Mouse (Mus musculus) adrenal gland, adult 2 months (tissue): Measurements from ENCODE around the gene Cd300ld3. TPM values are rescaled to one million over a fixed set of nuclear protein-coding genes. Genes with fewer than 3 reads are reported as not detected.

Experiments
- DNase-seq: peaks from one replicate; pipeline ENCODE4 v3.0.0; 2021
- long read RNA-seq: library from polyadenylated mRNA; stranded (forward); transcript quantifications from one replicate; pipeline ENCODE4 v2.0.0, GENCODE M21; 2021
- polyA plus RNA-seq: library from polyadenylated mRNA; depleted of rRNA; stranded (reverse); fragments of >200 nt; gene quantifications from 2 replicates; pipeline ENCODE4 v1.2.3, GENCODE M21; 2012; rRNA removed
- total RNA-seq, 2 experiments: library from RNA; stranded (reverse); gene quantifications; 2 replicates each; pipeline ENCODE4 v1.2.3; 2021

Gene Cd300ld3
- total RNA-seq (10 to 100 TPM in 1 of 2 experiments, 1 to 10 TPM in 1; 4.0 to 10.5 TPM), polyA plus RNA-seq (10.6 and 11.2 TPM in 2 replicates)
- long read RNA-seq: 0 reads

DNA sequence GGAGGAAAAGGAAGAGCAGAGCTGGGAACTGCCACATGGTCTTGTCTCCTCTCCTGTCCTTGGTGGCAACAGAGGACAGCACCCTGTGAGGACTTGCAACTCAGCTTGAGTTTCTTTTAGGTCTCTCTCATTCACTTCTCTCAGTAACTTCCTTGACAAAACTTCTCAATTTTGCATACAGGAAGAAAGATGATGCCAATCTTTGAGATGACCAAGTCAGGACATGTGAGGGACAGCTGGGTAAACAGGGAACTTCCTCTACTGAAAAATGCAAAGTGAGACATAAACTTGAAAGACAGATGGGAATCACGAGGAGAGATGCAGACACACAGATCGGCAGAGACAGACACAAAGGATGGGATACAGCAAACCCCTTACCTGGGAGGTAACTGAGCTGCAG is at the start of gene Cd300ld3:
Cd300ld3 (minus strand) TSS at position 151 of the 400 bp plus-strand sequence.
- no peak for DNase-seq

DNA sequence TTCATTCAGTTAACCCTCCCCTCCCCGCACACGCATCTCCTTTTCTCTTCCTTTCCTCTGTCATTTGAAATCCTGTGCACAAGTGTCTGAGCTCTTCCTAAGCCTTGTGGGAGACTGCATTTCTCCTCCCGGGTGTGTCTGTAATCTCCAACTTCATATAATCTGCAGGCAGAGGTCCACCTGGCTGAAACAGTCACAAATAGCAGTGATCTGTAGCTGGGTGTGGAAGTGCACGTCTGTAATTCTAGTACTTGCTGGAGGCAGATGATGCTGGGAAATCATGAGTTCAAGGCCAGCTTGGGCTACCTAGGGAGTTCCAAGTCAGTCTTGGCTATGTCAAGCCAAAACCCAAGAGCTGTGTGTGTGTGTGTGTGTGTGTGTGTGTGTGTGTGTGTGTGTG is 43.9 kb upstream of the Cd300ld3 start:
- DNase-seq: no peak

DNA sequence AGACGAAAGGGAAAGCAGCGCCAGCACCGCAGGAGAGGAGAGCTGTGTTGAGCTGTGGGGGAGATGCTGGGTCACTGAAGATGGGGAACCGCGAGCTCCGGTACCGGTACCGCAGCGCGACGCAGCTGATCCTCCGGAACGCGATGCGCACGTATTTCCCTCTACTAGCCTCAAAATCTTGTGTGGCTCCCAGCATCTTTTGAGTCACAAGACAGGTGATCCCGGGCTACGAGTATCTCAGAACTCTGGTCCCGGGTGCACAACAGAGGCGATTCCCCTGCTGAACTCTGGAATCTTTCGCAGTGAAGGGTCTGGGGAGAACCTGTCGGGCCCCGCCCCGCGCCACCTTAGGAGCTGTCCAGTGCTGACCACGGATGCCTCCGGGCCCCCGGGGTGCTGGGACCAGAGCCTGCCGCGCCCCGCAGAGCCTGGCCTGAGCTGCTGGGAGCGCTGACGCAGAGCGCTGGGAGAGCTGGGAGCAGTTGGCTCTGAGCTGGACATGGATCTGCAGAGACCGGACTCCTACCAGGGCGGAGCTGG is 43.2 kb upstream of the Cd300ld3 start, which contains the start of gene Rab37:
Rab37 (plus strand) TSS at position 70 of the 540 bp plus-strand sequence.
- DNase-seq: peak; percentile 33

DNA sequence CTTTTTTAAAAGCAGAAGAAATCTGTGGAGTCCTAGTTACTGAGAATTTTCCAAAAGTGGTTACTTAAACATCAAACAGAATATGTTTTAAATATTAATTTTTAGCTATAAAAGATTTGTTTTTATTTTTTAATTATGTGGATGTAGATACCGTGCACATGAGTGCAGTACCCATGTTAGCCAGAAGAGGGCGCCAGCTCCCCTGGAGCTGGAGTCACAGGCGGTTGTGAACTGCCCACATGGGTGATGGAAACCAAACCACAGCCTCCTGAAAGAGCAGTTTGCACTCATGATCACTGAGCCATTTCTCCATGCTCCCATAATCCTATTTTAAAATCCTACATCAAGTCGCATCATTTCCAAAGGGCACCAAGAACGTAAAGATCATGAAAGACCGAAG is 41.6 kb upstream of the Cd300ld3 start:
- no peak for DNase-seq

DNA sequence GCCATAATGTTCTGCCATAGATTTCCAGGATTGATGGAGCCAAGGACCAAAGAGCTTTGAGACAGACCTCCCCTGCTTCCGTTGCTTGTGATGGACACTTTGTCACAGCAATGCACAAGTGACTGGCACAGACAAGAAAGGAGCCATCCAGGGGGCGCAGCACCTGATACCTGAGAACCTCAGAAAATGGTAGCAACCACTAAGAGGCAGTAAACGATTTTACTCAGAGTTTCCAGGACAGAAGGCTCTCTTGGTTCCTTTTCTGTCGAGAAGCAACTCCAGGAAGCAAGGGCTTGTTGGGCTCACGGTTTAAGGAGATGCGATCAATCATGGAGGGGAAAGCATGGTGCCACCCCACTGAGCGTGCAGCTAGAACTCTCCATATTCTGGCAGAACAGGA is 38.0 kb upstream of the Cd300ld3 start:
- DNase-seq: no peak

DNA sequence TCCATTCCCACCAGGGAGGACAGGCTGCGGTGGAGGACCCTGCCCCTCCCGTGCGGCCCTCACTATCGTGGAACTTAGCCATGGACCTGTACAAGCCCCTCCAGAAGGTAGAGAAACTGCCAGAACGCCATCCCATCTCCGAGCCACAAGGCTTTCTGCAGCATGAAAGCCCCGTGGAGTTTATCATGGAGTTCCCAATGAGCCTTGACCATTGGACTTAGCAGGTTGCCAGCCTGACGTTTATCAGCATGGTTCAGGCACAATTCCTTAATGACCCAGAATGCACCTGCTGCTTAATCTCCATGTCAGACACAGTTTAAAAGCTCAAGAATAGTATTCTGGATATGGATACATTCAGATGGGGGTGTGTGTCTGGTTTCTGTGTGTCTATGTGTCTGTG is 36.9 kb upstream of the Cd300ld3 start:
- DNase-seq: no peak

DNA sequence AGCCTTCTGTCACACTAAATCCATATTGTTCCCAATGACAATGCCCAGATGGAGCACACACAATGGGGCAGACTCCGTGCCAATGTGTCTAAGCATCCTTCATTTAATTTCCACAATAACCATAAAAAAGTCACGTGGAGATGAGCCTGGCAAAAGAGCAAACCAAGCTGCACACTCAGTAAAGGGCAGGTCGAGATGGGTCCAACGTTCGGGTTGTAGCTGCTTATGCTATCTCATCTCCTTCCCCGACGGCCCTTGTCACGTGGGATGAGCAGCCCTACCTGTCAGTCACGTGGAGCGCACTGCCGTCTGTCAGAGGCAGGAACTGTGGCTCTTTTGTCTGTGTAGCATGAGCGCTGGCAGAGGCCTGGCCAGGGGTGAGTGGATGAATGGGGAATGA is 36.4 kb upstream of the Cd300ld3 start:
- DNase-seq: no peak

DNA sequence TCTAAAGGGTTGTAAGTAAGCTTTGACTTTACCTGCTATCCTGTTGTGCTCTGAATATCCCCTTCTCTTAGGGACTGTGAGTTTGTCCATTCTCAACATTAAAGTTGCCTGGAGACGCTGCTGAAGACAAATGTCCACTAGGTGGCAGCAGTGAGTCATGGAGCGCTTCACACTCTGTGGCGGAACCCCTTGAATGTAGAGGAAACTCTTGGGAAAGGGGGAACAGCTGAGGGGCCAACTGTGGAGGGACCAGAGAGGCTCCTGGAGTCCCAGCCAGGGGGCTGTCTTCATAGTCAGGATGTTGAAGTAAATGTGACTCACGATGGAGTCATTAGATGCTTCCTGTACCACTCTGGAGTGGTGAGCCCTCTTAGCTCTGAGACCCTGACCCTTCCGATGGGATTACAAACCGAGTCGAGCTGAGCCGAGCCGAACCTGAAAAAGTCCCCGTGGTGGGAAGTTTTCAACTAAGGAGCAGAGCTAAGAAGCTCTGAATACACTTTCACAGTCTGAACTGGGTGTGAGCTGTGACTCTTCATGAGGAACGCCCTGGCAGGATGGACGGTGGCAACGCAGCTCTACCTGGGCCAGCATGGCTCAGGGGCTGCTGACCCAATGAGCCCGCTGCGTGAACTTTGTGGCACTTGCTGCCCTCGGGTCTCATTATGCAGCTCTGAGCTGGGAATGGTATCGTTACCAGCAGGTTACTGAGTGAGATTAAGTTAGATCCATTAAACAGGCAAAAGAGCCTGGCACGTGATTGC is 35.3 kb upstream of the Cd300ld3 start:
- DNase-seq: peak; percentile 49

DNA sequence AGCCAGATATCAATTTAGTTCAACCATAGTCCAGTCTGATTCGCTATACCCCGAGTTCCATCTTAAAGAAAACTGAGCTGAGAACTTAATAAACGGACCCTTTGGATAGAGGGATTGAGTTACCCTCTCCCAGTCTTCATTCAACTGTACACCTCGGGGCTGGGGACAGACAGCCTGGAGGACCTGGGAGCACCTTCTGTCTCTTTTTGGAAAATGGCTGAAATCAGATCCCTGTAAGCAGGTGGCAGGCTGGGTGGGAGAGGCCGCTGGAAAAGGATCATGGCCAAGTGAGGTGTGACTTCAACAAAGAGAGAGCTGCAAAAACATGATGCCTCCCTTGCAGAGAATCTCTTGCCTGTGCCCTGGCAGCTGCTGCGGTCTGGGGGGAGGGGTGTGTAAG is 34.0 kb upstream of the Cd300ld3 start:
- no peak for DNase-seq

DNA sequence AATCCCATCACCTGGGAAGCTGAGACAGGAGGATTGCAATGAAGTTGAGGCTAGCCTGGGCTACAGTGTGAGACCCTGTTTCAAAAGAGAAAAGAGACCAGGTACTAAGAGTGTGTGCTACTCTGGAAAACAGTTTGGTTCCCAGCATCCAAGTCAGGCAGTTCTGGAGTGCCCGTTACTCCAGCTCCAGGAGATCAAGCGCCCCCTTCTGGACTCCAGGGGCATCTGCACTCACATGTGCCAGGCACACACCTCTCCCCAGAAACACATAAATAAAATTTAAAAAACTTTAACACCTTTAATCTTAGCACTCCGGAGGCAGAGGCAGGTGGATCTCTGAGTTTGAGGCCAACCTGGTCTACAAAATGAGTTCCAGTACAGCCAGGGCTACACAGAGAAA is 33.2 kb upstream of the Cd300ld3 start:
- no peak for DNase-seq

DNA sequence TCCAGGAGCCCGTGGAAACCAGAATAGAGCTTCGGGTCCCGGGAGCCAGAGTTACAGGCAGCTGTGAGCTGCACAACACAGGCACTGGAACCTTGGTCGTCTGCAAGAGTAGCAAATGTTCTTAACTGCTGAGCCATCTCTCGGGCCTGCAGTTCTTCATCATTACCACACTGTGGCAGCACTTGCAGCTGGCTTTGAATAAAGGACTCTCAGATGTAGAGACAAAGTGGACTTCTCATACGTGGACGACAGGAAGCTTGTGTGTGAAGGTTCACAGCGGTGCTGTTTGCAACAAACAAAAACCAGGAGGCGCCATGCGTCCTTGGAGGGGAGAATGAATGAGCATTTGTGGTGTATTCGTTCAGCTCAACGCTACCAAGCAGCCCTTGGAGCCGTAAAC is 32.7 kb upstream of the Cd300ld3 start:
- DNase-seq: peak; percentile 42

DNA sequence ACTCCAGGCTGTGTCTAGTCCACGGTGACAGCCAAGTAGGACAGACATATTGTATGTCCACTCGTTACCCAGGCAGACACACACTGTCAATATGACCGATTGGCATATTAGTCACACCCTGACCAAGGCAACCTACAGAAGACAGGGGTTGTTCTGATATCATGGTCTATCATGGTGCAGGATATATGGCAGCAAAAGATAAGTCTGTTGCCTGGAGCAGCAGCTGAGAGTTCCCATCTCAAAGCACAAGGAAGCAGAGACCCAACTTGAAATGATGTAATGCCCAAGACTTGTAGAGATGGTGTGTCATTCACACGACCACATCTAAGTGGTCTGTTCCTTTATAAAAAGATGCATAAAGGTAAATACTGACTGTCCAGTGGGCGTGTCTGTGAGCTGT is 30.5 kb upstream of the Cd300ld3 start:
- DNase-seq: no peak

DNA sequence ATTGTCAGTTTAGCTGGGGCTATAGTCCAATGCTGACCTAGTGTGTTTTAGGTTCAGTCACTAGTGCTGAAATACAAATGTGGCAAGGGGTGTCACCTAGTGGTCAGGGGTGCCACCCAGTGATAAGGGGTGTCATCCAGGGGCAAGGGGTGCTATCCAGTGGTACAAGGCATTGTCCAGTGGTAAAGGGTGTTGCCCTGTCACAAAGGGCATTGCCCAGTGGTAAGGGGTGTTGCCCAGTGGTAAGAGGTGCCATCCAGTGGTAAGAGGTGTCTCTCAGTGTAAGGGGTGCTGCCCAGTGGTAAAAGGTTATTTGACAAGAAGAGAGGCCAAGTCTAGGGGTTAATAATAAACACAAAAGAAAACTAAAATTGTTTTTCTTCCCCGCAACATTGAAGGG is 29.2 kb upstream of the Cd300ld3 start:
- DNase-seq: no peak

DNA sequence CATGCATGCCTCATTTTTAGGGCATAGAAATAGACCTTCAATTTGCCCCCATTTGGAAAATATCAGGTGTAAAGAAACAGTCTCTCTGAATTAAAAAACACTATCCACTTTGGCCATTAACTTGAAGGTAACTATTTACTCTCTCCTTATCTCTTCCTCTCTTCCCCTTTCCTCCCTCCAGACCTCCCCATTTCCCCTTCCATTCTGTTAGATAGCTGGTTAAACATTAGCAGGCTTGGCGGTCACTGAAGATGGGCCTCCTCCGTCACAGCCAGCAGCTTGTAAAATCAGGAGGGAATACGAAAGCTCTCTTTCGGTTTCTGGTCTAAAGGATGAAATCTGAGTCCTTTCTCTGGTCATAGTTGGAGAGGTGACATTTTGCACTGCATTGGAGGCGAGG is 27.6 kb upstream of the Cd300ld3 start:
- DNase-seq: no peak

DNA sequence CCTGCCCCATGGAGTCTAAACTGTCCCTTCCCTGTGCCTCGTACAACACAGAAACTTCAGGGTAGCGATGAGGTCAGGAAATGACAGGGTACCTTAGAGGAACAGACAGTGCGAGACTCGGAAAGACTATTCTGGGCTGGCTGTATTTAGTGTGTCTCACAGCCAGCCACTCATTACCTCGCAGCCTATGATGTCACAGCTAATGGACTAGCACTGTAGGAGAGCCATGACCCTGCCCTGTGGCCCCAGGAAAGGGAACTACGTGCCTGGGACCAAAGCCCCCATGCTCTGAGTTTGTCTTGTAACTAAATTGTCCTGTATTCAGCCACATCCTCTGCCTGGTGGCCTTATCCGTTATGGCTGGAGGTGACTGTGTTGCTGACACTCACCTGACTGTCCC is 27.2 kb upstream of the Cd300ld3 start:
- no peak for DNase-seq

DNA sequence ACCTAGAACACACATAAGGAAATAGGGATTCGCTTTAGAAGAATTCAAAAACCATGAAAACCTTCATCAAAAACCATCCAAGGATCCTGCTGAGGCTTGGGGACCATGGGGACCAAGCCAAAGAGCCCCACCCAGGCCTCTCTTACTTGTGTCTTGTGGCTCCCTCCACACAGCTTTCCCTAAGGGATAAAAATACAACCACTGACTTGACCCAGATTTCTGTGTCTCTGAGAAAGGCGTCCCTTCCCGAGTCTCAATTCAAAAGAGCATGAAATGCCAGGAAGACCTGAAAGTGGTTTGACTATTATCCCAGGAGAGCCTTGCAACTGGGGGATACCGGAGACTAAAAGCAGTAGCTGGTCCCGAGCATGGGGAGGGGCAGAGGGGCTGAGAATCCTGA is 24.8 kb upstream of the Cd300ld3 start:
- DNase-seq: no peak

DNA sequence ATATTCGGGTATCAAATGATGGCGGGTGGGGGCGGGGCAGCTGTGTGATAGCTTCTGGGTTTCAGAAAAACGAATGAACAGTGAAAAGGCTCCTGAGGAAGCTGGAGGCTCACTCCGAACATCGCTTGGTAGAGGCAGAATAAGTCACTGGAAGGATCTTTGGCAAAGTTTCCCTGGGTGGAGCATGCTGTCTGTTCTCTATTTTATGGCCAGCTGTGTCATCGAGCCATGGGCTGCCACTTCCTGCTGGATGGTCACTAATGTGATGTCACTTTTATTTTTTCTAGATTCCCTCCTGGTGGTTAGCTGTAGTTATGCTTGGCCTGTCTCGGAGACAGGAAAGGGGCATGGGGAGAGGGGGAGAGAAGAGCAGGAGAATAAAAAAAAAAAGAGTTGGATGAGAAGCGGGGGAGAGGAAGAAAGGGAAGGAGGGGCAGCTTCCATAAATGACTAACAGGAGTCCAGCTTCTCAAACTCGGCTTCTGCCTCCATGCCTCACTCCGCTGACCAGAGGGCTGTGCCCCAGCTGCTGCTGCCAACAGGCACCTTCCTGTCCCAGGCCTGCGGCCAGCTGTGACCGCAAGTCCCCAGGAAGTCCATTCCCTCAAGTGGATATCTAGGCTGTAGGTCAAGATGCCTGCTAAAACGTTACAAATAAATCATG is 23.6 kb upstream of the Cd300ld3 start:
- peak; percentile 82 for DNase-seq

DNA sequence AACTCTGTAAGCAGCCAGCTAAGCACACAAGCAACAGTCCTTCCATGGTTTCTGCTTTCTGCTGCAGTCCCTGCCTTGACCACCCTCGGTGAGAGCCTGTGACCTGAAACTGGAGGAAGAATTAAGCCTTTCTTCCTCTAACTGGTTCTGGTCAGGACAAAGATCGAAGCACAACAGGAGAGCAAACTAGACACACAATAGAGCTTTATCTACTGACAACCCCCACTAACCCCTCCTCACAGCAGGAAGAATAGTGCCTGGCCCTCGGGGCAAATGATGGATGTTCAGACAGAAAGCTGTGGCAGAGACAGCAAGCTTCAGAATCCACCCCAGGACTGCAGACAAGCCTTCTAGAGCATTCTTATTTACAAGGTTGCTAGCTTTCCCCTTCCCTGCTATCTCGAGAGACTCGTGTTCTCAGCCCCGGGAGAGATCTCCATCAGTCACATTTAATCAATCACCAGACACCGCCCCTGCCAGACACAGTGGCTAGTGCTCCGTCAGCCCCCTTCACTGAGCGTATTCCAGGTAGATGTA is 22.9 kb upstream of the Cd300ld3 start:
- no peak for DNase-seq

DNA sequence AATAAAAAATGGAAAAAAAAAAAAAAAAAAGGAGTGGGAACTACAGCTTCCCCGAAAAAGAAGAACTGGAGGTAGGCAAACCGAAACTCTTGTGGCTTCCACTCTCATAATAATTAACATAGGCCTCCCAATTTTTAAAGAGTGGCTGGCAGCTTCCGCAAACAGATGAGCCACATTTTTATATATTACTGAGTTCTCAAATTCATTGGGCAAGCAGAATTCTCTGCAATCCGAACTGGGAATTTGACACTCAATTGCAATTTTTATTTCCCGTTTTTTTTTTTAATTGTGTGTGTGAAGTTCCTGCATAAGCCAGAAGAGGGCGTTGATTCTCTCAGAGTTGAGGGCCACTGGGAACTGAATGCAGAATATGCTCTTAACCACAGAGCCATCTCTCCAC is 18.6 kb upstream of the Cd300ld3 start:
- DNase-seq: no peak

DNA sequence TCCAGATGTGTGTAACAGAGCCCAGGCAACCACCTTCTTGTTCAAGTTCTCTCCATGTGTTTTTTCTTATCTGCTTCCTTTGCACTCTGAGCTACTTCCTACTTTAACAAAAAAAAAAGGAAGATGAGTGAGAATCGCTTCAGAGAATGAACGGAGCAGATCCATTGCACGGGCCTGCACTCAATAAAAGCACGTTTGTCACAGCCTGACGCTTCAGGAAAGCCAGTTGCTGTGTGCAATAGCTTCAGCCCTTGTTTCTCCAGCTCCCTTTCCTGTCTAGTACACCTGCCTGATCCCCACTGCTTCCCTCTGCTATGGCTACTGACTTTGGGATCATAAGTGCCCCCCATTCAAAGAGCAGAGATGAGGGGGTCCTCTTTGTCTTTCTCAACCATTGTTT is 13.9 kb upstream of the Cd300ld3 start, which contains the start of gene Cd300e:
Cd300e (minus strand) TSS at position 101 of the 400 bp plus-strand sequence.
- no peak for DNase-seq

DNA sequence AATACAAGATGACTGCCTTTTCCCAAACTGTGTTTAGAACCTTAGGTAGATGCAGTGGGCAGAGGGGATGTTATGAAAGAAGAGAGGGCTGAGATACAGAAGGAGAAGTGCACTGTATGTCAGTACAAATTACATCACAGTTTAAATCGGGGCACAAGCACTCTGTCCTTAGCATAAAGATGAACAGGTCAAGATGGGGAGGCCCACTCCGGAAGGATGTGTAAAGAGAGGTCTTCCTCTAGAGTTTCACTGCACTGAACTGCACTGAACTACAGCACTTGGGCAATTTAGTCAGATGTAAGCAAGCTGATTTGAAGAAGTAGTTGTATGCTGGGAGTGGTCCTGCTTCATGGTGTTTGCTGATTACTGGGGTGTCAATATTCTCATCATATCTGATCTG is 11.6 kb upstream of the Cd300ld3 start:
- no peak for DNase-seq

DNA sequence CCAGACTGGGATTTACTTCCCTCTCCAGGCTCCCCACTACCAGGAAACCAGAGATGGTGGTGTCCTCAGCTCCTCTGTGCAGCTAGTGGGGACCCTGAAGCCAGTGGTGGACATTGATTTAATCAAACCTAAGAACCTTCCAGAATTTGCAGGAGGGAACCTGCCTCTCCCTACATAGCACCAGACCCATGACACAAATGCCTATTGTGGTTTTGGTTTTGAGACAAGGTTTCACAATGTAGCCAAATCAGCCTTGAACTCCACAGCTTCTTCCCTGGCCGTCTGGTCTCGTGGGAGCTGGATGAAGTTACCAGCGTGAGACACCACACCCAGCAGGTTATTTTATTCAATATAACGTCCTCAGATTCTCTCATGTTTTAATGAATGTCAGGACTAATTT is 10.5 kb upstream of the Cd300ld3 start:
- DNase-seq: no peak

DNA sequence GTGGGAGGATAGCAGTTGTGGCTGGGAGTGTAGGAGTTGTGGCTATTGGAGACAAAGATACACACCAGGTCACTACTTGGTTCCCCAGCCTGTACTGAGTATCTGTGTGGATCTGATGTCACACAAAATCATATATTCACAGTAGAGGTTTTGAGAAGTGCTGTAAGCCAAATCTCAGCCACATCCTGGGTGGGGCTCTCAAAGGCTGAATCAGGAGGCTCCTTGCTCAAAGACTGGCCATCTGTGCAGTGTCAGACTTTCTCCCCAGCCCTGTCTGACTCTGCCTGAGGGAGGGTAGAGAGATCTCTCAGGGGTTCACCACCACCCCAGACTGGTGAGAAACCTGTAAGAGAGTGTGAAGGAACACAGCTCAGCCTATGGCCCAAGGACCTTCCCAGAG is 6.3 kb upstream of the Cd300ld3 start:
- no peak for DNase-seq
